Mouse (Mus musculus): ENCODE results near the gene Ranbp10.

DNA sequence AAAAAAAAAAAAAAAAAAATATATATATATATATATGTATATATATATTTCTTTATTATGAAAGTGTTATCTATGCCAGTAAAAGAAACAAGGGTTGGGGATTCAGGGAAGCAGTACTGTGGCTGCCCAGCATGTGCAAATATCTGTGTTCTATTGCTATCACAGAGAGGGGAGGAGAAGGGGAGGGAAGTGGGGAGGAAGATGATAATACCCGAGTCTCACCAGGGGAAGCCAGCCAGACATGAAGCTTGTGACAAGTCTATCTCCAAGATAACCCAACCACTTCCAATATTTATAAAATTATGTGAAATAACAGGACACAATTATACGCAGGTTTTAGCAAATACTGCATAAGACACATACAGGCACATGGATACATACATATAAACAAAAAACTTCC, 49.3 kb downstream of the Ranbp10 start:
- TF ChIP-seq CTCF (IDR thresholded peaks at IDR 0.05; ENCODE audit: borderline replicate concordance, extremely low read depth, insufficient read depth, insufficient read length): no peak
- no peak for TF ChIP-seq POLR2A (IDR thresholded peaks at IDR 0.05; ENCODE audit: borderline replicate concordance, extremely low read depth, insufficient read depth, insufficient read length, poor library complexity, severe bottlenecking)
